Mouse (Mus musculus) forebrain, embryonic 11.5 days (tissue): ENCODE data around the gene Hnf4a. TPM values are rescaled to one million over a fixed set of nuclear protein-coding genes. Genes with fewer than 3 reads are reported as not detected.

Experiments used
- ATAC-seq: fragments of 200-750 bp; cut with Nextera tagmentation; replicated peaks from 2 replicates; pipeline ENCODE4 v1.8.0; 2017; ENCODE audit warnings: moderate TSS enrichment; ENCODE audit not compliant: low FRiP score
- DNase-seq: peaks from one replicate; pipeline ENCODE4 v3.0.0-alpha.2; 2017; ENCODE audit warnings: low spot score
- H3K27ac ChIP-seq: fragments of 300-500 bp; sonication (generic); 2 replicates; pipeline ENCODE4 v1.5.1; 2014; ENCODE audit warnings: low read depth, low read length
- H3K27me3 ChIP-seq: fragments of 300-500 bp; sonication (generic); 2 replicates; pipeline ENCODE4 v1.6.1; 2014; ENCODE audit warnings: mild to moderate bottlenecking, low read length, mixed read lengths; ENCODE audit not compliant: control insufficient read depth, insufficient read depth
- H3K36me3 ChIP-seq: fragments of 300-500 bp; sonication (generic); 2 replicates; pipeline ENCODE4 v1.6.1; 2014; ENCODE audit warnings: mild to moderate bottlenecking, low read length, moderate library complexity, mixed read lengths; ENCODE audit not compliant: control insufficient read depth, insufficient read depth
- H3K4me1 ChIP-seq: fragments of 300-500 bp; sonication (generic); replicated peaks from 2 replicates; pipeline ENCODE4 v1.6.1; 2014; ENCODE audit warnings: low read length, mixed read lengths; ENCODE audit not compliant: control insufficient read depth, insufficient read depth
- H3K4me2 ChIP-seq: fragments of 300-500 bp; sonication (generic); 2 replicates; pipeline ENCODE4 v1.6.1; 2014; ENCODE audit warnings: low read depth, mild to moderate bottlenecking, low read length, moderate library complexity, mixed read lengths; ENCODE audit not compliant: severe bottlenecking
- H3K4me3 ChIP-seq: fragments of 300-500 bp; sonication (generic); 2 replicates; pipeline ENCODE4 v1.5.1; 2014; ENCODE audit warnings: low read depth, low read length
- H3K9ac ChIP-seq: fragments of 300-500 bp; sonication (generic); 2 replicates; pipeline ENCODE4 v1.6.1; 2014; ENCODE audit warnings: low read length
- H3K9me3 ChIP-seq: fragments of 300-500 bp; sonication (generic); 2 replicates; pipeline ENCODE4 v1.6.1; 2016; ENCODE audit warnings: low read length, mixed read lengths; ENCODE audit not compliant: control insufficient read depth
- WGBS: fragments of 180-500 bp; shearing (Covaris S2); extraction: QIAGEN DNeasy Blood & Tissue Kit; methylation state at CpG from one replicate; pipeline ENCODE4 v1.1.7; 2014; 5-methylcytosine and 5-hydroxymethylcytosine counted together
- polyA plus RNA-seq: library from polyadenylated mRNA; unstranded; fragments of >200 nt; fragmentation: Nextera tagmentation; extraction: Ambion mirVana; gene quantifications from 2 replicates; pipeline ENCODE4 v1.2.1, GENCODE M21; 2014

Hnf4a gene
- polyA plus RNA-seq, 1 experiment from 2014 or later, result not detected

DNA sequence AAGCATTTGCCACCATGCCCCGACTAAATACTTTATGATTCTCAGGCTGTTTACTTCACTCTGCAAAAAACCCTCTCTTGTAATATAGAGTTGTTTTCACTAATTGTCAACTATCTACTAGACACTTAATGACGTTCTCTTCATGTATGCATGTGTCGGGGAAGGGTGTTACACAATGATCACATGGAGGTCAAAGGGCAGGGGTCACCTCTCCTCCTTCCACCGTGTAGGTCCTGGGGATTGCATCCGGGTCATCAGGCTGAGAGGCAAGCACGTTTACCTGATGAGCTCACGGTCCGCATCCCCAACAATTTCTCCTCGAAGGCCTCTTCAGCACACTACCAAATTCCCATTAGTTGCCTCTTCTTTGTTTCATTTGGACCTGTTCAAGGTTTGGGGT is 26.6 kb downstream of the Hnf4a start:
- ATAC-seq (no peak), DNase-seq (no peak)

DNA sequence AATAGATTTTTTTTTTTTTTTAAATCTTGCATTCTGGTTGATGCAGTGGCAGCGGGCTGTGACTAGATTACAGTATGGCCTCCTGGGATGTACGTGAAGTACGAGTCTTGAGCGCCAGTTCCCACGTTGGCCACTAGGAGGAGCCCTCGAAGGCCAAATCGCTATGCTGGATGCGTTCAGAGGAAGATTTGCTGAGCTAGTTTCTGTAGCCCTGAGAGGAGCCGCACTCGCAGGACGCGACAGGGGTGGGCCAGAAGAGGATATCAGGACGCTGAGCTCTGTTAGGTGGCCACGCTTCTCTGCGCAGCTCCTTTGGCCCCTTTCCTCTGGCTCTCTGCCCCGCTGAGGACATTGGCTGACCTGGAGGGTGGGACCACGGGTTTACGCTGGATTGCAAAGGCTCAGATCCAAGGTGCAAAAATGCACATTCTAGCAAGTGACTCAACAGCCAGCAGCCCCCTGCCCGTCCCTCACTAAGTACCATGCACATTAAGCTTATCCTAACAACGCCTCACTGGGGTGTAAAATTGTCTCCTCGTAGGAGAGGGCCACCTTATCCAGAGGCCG is 28.4 kb downstream of the Hnf4a start:
- DNase-seq, result peak; percentile 92
- H3K9me3 ChIP-seq, result no peaks in the 10 kb centered on the region
- H3K4me2 ChIP-seq, result peak overlapping the region; percentile 48
- H3K36me3 ChIP-seq, result no peaks in the 10 kb centered on the region
- no peaks in the 10 kb centered on the region for H3K4me1 ChIP-seq
- no peaks in the 10 kb centered on the region for H3K27me3 ChIP-seq
- no peak overlapping the region for H3K27ac ChIP-seq
- 10% methylated on average over 22 of the region's 22 CpGs for WGBS
- peak overlapping the region; percentile 15; the same call in 1 of the 2 replicates for H3K4me3 ChIP-seq
- peak overlapping the region; percentile 30 for H3K9ac ChIP-seq
- ATAC-seq, result peak; percentile 69

More for the DNA sequence above, 26.6 kb downstream of the Hnf4a start:
- H3K27ac ChIP-seq, result no peak overlapping the region
- no peaks in the 10 kb centered on the region for H3K9me3 ChIP-seq
- H3K27me3 ChIP-seq, result no peaks in the 10 kb centered on the region
- no peaks in the 10 kb centered on the region for H3K4me1 ChIP-seq
- no peak overlapping the region for H3K4me2 ChIP-seq
- WGBS, result 85% methylated on average over 9 of the region's 9 CpGs
- no peak overlapping the region for H3K4me3 ChIP-seq
- no peaks in the 10 kb centered on the region for H3K36me3 ChIP-seq
- H3K9ac ChIP-seq, result no peak overlapping the region

DNA sequence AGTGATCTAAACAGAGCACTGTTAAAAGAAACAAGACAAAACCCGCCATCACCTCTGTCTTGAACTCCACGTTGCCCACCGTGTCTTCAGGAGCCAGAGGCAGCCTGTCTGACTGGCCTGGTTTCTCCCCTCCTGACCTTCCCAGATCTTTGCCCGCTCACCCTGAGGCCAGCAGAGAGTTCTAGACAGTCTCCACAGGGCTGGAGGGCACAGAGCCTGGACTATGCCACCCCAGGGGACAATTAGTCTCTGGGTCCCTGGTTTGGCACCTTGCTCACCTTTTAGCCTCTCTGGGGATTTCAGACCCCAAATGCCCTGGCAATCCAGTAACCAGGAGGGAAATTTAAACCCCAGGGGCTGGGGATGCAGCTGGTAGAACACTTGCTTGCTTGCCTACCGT is 30.8 kb downstream of the Hnf4a start:
- H3K36me3 ChIP-seq, result no peaks in the 10 kb centered on the region
- no peak for DNase-seq
- no peaks in the 10 kb centered on the region for H3K9me3 ChIP-seq
- H3K27me3 ChIP-seq, result no peaks in the 10 kb centered on the region
- H3K4me2 ChIP-seq, result no peak overlapping the region
- no peak overlapping the region for H3K4me3 ChIP-seq
- no peaks in the 10 kb centered on the region for H3K4me1 ChIP-seq
- no peak overlapping the region for H3K27ac ChIP-seq
- WGBS, result 86% methylated on average over 5 of the region's 5 CpGs
- no peak for ATAC-seq
- H3K9ac ChIP-seq, result no peak overlapping the region

DNA sequence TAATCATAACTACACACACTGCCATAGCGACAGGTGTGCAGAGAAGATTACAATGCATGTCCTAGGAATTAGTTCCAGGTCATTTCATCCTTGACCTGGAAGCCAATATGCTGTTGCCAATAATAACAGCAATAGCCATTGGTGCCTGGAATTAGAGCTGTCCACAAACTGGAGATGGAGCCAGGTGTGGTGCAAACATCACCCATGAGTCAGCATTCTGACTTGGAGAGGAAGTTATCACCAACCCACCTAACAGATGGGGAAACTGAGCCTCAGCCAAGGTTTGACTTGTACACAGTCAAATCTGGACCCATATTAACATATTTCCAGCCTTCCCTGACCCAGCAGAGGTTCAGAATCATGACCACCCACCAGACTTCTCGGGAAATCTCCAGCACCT is 31.8 kb downstream of the Hnf4a start:
- no peak for ATAC-seq
- Histone ChIP-seq H3K4me3 (no peak overlapping the region), H3K27me3 (no peaks in the 10 kb centered on the region), H3K9ac (no peak overlapping the region), H3K4me1 (no peaks in the 10 kb centered on the region), H3K9me3 (no peaks in the 10 kb centered on the region), H3K27ac (no peak overlapping the region), H3K4me2 (no peak overlapping the region), H3K36me3 (no peaks in the 10 kb centered on the region)
- WGBS, result 94% methylated on average over 2 of the region's 2 CpGs
- no peak for DNase-seq

DNA sequence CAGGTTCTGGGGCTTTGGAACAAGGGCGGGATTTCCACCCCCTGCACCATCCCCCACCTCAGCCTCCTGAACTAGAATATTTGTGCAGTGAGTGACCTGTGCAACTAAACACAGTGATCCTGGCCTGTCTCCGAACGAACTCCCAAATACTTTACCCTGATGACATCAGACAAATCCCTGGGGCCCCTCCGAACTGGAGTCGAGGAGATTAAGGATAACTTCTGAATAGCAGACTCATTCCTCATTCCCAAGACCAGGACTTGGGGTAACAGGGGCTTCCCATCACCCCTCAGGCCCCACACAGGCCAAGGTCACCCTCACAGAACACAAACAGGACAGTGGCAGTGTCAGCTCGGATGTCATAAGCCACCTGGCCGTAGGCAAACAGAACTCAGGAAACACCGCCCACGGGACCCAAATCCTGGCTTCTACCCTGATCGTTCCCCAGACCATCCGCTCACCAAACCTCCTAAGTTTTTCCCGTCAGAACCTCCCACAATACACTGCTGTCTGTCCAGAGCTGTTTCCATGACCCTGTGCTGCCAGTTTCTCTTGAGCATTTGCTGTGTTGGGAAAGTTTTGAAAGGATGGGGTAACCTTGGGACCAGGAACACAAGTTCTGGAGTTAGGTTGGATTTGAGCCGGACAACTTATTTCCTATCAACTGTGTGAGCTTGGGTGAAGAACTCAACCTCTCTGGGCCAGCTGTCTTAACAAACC is 32.9 kb downstream of the Hnf4a start:
- H3K9me3 ChIP-seq, result no peaks in the 10 kb centered on the region
- H3K4me3 ChIP-seq, result no peak overlapping the region
- WGBS, result 77% methylated on average over 13 of the region's 13 CpGs
- H3K27me3 ChIP-seq, result no peaks in the 10 kb centered on the region
- H3K36me3 ChIP-seq, result no peaks in the 10 kb centered on the region
- H3K4me2 ChIP-seq, result no peak overlapping the region
- no peak for DNase-seq
- no peak overlapping the region for H3K9ac ChIP-seq
- H3K4me1 ChIP-seq, result no peaks in the 10 kb centered on the region
- no peak for ATAC-seq
- no peak overlapping the region for H3K27ac ChIP-seq

DNA sequence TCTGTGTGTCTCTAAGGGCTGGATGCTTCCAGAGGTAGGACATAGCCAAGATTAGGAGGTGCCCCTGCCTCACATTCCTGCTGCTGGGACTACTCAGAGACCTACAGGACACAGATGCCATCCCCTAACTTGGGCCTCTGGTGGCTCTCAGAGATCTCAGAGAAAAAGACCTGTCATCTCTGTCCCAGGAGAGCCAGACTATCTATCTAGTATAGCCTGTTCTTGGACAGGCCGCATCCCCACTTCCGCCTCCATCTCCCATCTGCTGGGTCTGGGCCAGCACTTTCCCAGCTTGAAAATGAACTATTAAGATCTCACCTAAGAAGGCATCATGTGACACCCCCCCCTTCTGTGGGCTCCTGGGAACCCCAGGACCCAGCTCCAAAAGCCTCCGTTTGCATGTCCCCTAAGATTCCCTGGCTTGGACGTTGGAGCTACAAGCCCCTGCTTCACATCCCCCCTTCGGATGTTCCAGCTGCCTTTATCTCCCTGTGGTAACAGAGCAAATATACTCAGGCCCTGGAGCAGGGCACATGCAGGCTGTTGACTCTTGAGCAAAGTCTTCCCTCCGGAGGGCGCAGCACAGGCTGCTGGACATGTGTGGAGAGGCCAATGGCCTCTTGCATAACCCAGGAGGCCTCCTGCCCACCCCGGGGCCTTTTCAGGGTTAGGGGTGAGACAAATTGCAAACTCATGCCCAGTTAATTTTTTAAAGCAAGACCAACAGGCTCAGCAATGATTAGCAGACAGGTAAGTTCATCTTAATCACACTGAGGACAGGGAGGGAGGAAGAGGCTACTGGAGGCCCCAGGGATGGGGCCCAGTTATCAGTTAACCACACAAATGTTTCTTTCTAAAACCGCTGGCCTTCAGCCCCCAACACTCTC is 33.9 kb downstream of the Hnf4a start:
- WGBS, result 88% methylated on average over 9 of the region's 9 CpGs
- DNase-seq (no peak), ATAC-seq (no peak)
- Histone ChIP-seq H3K4me3 (no peak overlapping the region), H3K27me3 (no peaks in the 10 kb centered on the region), H3K27ac (no peak overlapping the region), H3K9ac (no peak overlapping the region), H3K36me3 (no peaks in the 10 kb centered on the region), H3K4me2 (no peak overlapping the region), H3K9me3 (no peaks in the 10 kb centered on the region), H3K4me1 (no peaks in the 10 kb centered on the region)

DNA sequence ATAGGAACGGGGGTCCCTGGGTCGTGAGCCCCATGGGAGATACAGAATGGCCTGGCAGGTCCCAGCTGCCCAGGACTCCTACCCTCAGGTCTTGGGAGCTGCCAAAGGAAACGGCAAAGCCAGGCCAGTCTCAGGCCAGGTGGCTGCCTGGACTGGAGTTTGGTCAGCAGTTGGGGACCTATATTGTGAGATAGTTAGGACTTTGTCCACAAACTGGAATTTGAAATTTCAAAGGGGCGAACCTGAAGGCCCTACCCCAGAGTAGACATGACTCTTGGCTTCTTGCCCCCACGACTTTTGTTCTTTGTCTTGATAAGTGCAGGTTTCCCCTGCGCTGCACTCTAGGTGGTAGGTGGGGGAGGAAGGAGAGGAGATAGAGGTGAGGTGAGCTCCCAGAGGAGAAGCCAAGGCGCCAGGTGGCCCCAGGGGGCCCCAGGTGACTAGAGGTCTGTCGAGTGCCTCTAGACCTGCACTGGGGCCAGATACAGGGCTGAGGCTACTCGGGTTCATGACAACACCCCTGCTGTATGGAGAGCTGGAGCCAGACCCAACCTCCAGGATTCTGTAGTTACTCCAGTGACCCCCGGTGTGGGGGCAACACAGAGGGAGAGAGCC is 35.1 kb downstream of the Hnf4a start:
- no peak for DNase-seq
- H3K4me1 ChIP-seq, result no peaks in the 10 kb centered on the region
- 83% methylated on average over 10 of the region's 10 CpGs for WGBS

DNA sequence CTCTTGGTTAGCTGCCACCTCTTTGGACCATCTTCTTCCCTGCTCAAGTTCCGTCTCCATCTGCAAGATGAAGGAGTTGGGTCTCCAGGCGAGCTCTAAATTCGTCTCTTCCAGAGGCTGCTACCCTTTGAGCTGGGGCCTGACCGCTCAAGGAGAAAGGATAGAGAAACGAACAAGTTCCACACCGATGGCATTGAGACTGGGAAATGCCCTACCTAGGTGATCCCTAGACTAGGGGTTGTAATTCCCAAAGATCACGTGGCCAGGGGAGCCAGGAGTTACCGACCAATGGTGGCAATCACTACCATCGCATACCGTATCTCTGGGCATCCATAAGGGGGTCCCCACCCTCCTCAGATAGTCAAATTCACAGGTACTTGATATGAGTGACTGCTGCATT is 36.1 kb downstream of the Hnf4a start:
- Histone ChIP-seq H3K27ac (no peak overlapping the region), H3K9me3 (no peaks in the 10 kb centered on the region), H3K4me2 (no peak overlapping the region), H3K9ac (no peak overlapping the region), H3K4me3 (no peak overlapping the region), H3K36me3 (no peaks in the 10 kb centered on the region), H3K4me1 (no peaks in the 10 kb centered on the region), H3K27me3 (no peaks in the 10 kb centered on the region)
- no peak for DNase-seq
- ATAC-seq, result no peak
- WGBS, result 90% methylated on average over 10 of the region's 10 CpGs

More for the DNA sequence above, 35.1 kb downstream of the Hnf4a start:
- H3K9me3 ChIP-seq, result no peaks in the 10 kb centered on the region
- no peak overlapping the region for H3K27ac ChIP-seq
- no peak overlapping the region for H3K4me3 ChIP-seq
- no peak overlapping the region for H3K9ac ChIP-seq
- H3K36me3 ChIP-seq, result no peaks in the 10 kb centered on the region
- ATAC-seq, result no peak
- H3K27me3 ChIP-seq, result no peaks in the 10 kb centered on the region
- no peak overlapping the region for H3K4me2 ChIP-seq
